Mouse (Mus musculus): ENCODE results near the gene Plxdc1.

- TF ChIP-seq CTCF (IDR thresholded peaks at IDR 0.05; ENCODE audit: low read depth, low read length) (no peak), GATA1 (IDR thresholded peaks at IDR 0.05; ENCODE audit: borderline replicate concordance, low read length) (no peak), POLR2AphosphoS5 (IDR thresholded peaks at IDR 0.05; ENCODE audit: insufficient replicate concordance, low read depth, low read length) (no peak), TAL1 (conservative IDR thresholded peaks at IDR 0.05; ENCODE audit: low read depth, low read length) (no peak), GATA2 (IDR thresholded peaks at IDR 0.05; ENCODE audit: borderline replicate concordance, low read depth, low read length) (no peak)
These were observed 17.9 kb upstream of the Plxdc1 start for GRCm38 (mm10) chr11:98004161-98004560.

Data from G1E (cell line).